In the genomic region with DNA sequence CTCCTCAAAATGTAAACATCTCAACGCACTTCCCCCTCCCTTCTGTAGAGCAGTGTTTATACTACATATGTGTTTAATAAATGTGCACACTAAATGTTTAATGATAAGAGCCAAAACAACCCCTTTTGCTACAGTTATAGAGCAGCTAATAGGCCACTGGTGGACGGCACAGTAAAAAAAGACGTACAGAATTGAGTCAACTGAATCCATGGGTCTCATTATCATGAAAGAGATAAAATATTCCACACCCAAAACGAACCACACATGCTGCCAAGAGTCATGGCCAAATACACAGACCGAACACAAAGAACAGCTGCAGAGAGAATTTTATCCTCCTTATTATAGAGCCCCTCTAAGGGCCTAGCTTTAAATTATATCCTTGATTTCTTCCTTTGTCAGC, we compare ENCODE assay signal across 25 mouse cellular contexts.
DNase-seq lines count a peak whose midpoint lies in the region; ATAC-seq and TF ChIP-seq lines count a peak whose summit lies in the region.
"Had no signal": no experiment of that assay in that cellular context is flagged by ENCODE, and none has a peak within 500 bp of the region (broad histone marks: within the 10 kb centered on the region; RNA-seq: fewer than 3 reads in every experiment).

No protein-coding gene starts in this region.

- H3K4me2 ChIP-seq in forebrain, embryonic 13.5 days, result no peak overlapping the region
- H3K4me2 ChIP-seq in forebrain, embryonic 15.5 days (replicated peaks), result no peak overlapping the region
- H3K4me2 ChIP-seq in liver, postnatal 0 days (ENCODE audit: low read depth, low read length), result no peak overlapping the region
- H3K4me2 ChIP-seq in liver, embryonic 12.5 days, result no peak overlapping the region
- no peak overlapping the region for H3K4me2 ChIP-seq in limb, embryonic 14.5 days (replicated peaks; ENCODE audit: low read depth, low read length, severe bottlenecking)
- H3K4me2 ChIP-seq: forebrain, embryonic 12.5 days; heart, embryonic 12.5 days; liver, embryonic 11.5 days; midbrain, embryonic 15.5 days; stomach, embryonic 15.5 days had no signal

- no peak overlapping the region for H3K4me3 ChIP-seq in forebrain, embryonic 13.5 days
- H3K4me3 ChIP-seq in forebrain, embryonic 15.5 days, result no peak overlapping the region
- H3K4me3 ChIP-seq in liver, postnatal 0 days (ENCODE audit: low read depth, low read length), result no peak overlapping the region
- H3K4me3 ChIP-seq in liver, embryonic 12.5 days, result no peak overlapping the region
- no peak overlapping the region for H3K4me3 ChIP-seq in MEL (ENCODE audit: control insufficient read depth in 1 of 2, insufficient read depth in 1 of 2, low read depth in 2 of 2, low read length in 2 of 2)
- H3K4me3 ChIP-seq in limb, embryonic 14.5 days (replicated peaks; ENCODE audit: low read length), result no peak overlapping the region
- H3K4me3 ChIP-seq: forebrain, embryonic 12.5 days; heart, embryonic 12.5 days; hindbrain, embryonic 10.5 days; left cerebral cortex, adult 2 months; midbrain, embryonic 15.5 days; stomach, embryonic 15.5 days had no signal

- H3K9ac ChIP-seq in forebrain, embryonic 13.5 days, result no peak overlapping the region
- H3K9ac ChIP-seq in forebrain, embryonic 15.5 days (replicated peaks), result no peak overlapping the region
- no peak overlapping the region for H3K9ac ChIP-seq in liver, postnatal 0 days (replicated peaks)
- H3K9ac ChIP-seq in liver, embryonic 12.5 days, result no peak overlapping the region
- H3K9ac ChIP-seq in MEL (ENCODE audit: control insufficient read depth, low read depth, low read length, poor library complexity, severe bottlenecking), result no peak overlapping the region; the same call in 1 of the 2 replicates
- no peak overlapping the region for H3K9ac ChIP-seq in limb, embryonic 14.5 days (ENCODE audit: low read depth, low read length, severe bottlenecking)
- H3K9ac ChIP-seq: forebrain, embryonic 12.5 days; heart, embryonic 12.5 days; midbrain, embryonic 15.5 days; stomach, embryonic 15.5 days had no signal

- no peak for DNase-seq in liver, postnatal 0 days
- DNase-seq in MEL (ENCODE audit: low read depth, low spot score), result peak; percentile 73
- peak; percentile 47 for DNase-seq in limb, embryonic 14.5 days (ENCODE audit: low spot score)
- no peak for DNase-seq in left cerebral cortex, postnatal 14 days (ENCODE audit: low spot score in 2 of 2)
- no peak for DNase-seq in urinary bladder, adult 18-20 months (ENCODE audit: low spot score in 2 of 2)
- DNase-seq: adrenal gland, postnatal 14 days; cerebellum, adult 9-10 months; heart, postnatal 10 days; kidney, adult 11 months; left cerebral cortex, postnatal 4 days; right cerebral cortex, adult 18-20 months; thymus, adult 2 months; thymus, postnatal 4 days had no signal

- H3K27ac ChIP-seq in forebrain, embryonic 13.5 days, result no peak overlapping the region
- H3K27ac ChIP-seq in forebrain, embryonic 15.5 days (replicated peaks), result no peak overlapping the region
- H3K27ac ChIP-seq in liver, postnatal 0 days (ENCODE audit: low read depth), result no peak overlapping the region
- H3K27ac ChIP-seq in liver, embryonic 12.5 days, result no peak overlapping the region
- peak overlapping the region; percentile 92 for H3K27ac ChIP-seq in MEL (ENCODE audit: control insufficient read depth, low read depth, low read length)
- H3K27ac ChIP-seq in limb, embryonic 14.5 days (replicated peaks; ENCODE audit: low read depth, low read length), result no peak overlapping the region
- H3K27ac ChIP-seq: forebrain, embryonic 12.5 days; hindbrain, embryonic 10.5 days; left cerebral cortex, adult 2 months; midbrain, embryonic 15.5 days; stomach, embryonic 15.5 days had no signal

- H3K9me3 ChIP-seq in forebrain, embryonic 13.5 days (replicated peaks), result no peaks in the 10 kb centered on the region
- H3K9me3 ChIP-seq in forebrain, embryonic 15.5 days, result no peaks in the 10 kb centered on the region
- no peaks in the 10 kb centered on the region for H3K9me3 ChIP-seq in liver, postnatal 0 days (ENCODE audit: low read length)
- no peaks in the 10 kb centered on the region for H3K9me3 ChIP-seq in liver, embryonic 12.5 days (replicated peaks)
- H3K9me3 ChIP-seq in MEL (replicated peaks; ENCODE audit: insufficient read depth, low read length), result no peaks in the 10 kb centered on the region
- no peaks in the 10 kb centered on the region for H3K9me3 ChIP-seq in limb, embryonic 14.5 days (ENCODE audit: control insufficient read depth, low read length)
- H3K9me3 ChIP-seq: forebrain, embryonic 12.5 days; heart, embryonic 12.5 days; hindbrain, embryonic 10.5 days; midbrain, embryonic 15.5 days; stomach, embryonic 15.5 days had no signal

- no peaks in the 10 kb centered on the region for H3K27me3 ChIP-seq in forebrain, embryonic 13.5 days
- no peaks in the 10 kb centered on the region for H3K27me3 ChIP-seq in forebrain, embryonic 15.5 days
- no peaks in the 10 kb centered on the region for H3K27me3 ChIP-seq in liver, postnatal 0 days (ENCODE audit: insufficient read depth, low read length)
- H3K27me3 ChIP-seq in liver, embryonic 12.5 days (replicated peaks), result no peaks in the 10 kb centered on the region
- H3K27me3 ChIP-seq in MEL (ENCODE audit: control insufficient read depth in 1 of 2, insufficient read depth in 2 of 2, low read length in 2 of 2), result no peaks in the 10 kb centered on the region
- no peaks in the 10 kb centered on the region for H3K27me3 ChIP-seq in limb, embryonic 14.5 days (ENCODE audit: control insufficient read depth, insufficient read depth, low read length)
- H3K27me3 ChIP-seq: forebrain, embryonic 12.5 days; heart, embryonic 12.5 days; midbrain, embryonic 15.5 days; stomach, embryonic 15.5 days had no signal

- WGBS in forebrain, embryonic 13.5 days, result 68% methylated on average over 5 of the region's 5 CpGs
- WGBS in forebrain, embryonic 15.5 days, result 52% methylated on average over 5 of the region's 5 CpGs
- WGBS in liver, postnatal 0 days (ENCODE audit: insufficient replicate concordance), result 61% methylated on average over 5 of the region's 5 CpGs
- WGBS in liver, embryonic 12.5 days (ENCODE audit: insufficient replicate concordance), result 48% methylated on average over 5 of the region's 5 CpGs
- 17% methylated on average over 5 of the region's 5 CpGs for WGBS in limb, embryonic 14.5 days

- H3K4me1 ChIP-seq in forebrain, embryonic 13.5 days, result no peaks in the 10 kb centered on the region
- no peaks in the 10 kb centered on the region for H3K4me1 ChIP-seq in forebrain, embryonic 15.5 days
- no peaks in the 10 kb centered on the region for H3K4me1 ChIP-seq in liver, postnatal 0 days (ENCODE audit: insufficient read depth)
- H3K4me1 ChIP-seq in liver, embryonic 12.5 days, result no peaks in the 10 kb centered on the region
- H3K4me1 ChIP-seq in MEL (ENCODE audit: control insufficient read depth in 1 of 2, insufficient read depth in 2 of 2, low read length in 2 of 2), result peaks cover 24 to 30% of the 10 kb centered on the region in 2 experiments
- H3K4me1 ChIP-seq in limb, embryonic 14.5 days (ENCODE audit: control insufficient read depth, insufficient read depth, low read length), result 0 out of 2 replicates have a peak, but pooled peaks cover 2% of the 10 kb centered on the region
- H3K4me1 ChIP-seq: forebrain, embryonic 12.5 days; heart, embryonic 12.5 days; hindbrain, embryonic 10.5 days; midbrain, embryonic 15.5 days; stomach, embryonic 15.5 days had no signal

- no peak for TF ChIP-seq POLR2A in MEL (IDR thresholded peaks at IDR 0.05; ENCODE audit: control insufficient read depth in 1 of 2, insufficient read depth in 1 of 2, low read depth in 1 of 2, low read length in 2 of 2, poor library complexity in 1 of 2)
- no peak for TF ChIP-seq POLR2A in limb, embryonic 14.5 days (IDR thresholded peaks at IDR 0.05; ENCODE audit: borderline replicate concordance, extremely low read depth, insufficient read depth, insufficient read length)

- intact Hi-C loops in left cerebral cortex, postnatal 14 days (cut with DNase I), result no loop called here

- no peaks in the 10 kb centered on the region for H3K36me3 ChIP-seq in forebrain, embryonic 13.5 days (ENCODE audit: poor library complexity, severe bottlenecking)
- no peaks in the 10 kb centered on the region for H3K36me3 ChIP-seq in forebrain, embryonic 15.5 days
- H3K36me3 ChIP-seq in liver, postnatal 0 days (replicated peaks; ENCODE audit: insufficient read depth, low read length), result no peaks in the 10 kb centered on the region
- H3K36me3 ChIP-seq in liver, embryonic 12.5 days, result no peaks in the 10 kb centered on the region
- peaks cover 0 to 41% of the 10 kb centered on the region in 2 experiments; a peak in 2 of 4 replicates for H3K36me3 ChIP-seq in MEL (ENCODE audit: control insufficient read depth in 1 of 2, insufficient read depth in 2 of 2, low read length in 2 of 2)
- no peaks in the 10 kb centered on the region for H3K36me3 ChIP-seq in limb, embryonic 14.5 days (ENCODE audit: control insufficient read depth, insufficient read depth, low read length)
- H3K36me3 ChIP-seq: forebrain, embryonic 12.5 days; heart, embryonic 12.5 days; hindbrain, embryonic 10.5 days; midbrain, embryonic 15.5 days; stomach, embryonic 15.5 days had no signal

- TF ChIP-seq CTCF in liver, postnatal 0 days (IDR thresholded peaks at IDR 0.05; ENCODE audit: low read depth), result no peak
- no peak for TF ChIP-seq CTCF in MEL (IDR thresholded peaks at IDR 0.05 in 2 of 3, conservative IDR thresholded peaks at IDR 0.05 in 1 of 3; ENCODE audit: control insufficient read depth in 1 of 3, insufficient read depth in 1 of 3, low read depth in 2 of 3, low read length in 3 of 3, poor library complexity in 1 of 3, severe bottlenecking in 1 of 3)

- no peaks in the 10 kb centered on the region for H3K79me2 ChIP-seq in MEL (ENCODE audit: control insufficient read depth, insufficient read depth, low read length, poor library complexity)

- no peak; the same call in none of the 2 replicates for TF ChIP-seq RAD21 in MEL (IDR thresholded peaks at IDR 0.05; ENCODE audit: low read depth, low read length)

- TF ChIP-seq EP300 in liver, postnatal 0 days (IDR thresholded peaks at IDR 0.05; ENCODE audit: low read depth), result 0 out of 2 replicates have a peak, but pooled peaks have one; percentile 22
- peak; percentile 76 to 93 for TF ChIP-seq EP300 in MEL (IDR thresholded peaks at IDR 0.05; ENCODE audit: low read depth in 1 of 2, low read length in 2 of 2)

- peak; percentile 41; the same call in 1 of the 2 replicates for ATAC-seq in forebrain, embryonic 13.5 days
- ATAC-seq in forebrain, embryonic 15.5 days (replicated peaks), result no peak; the same call in 1 of the 2 replicates
- no peak for ATAC-seq in liver, postnatal 0 days
- no peak for ATAC-seq in liver, embryonic 12.5 days
- ATAC-seq in limb, embryonic 14.5 days (ENCODE audit: low FRiP score, low read depth), result peak; percentile 73
- ATAC-seq: hindbrain, embryonic 16.5 days; lung, postnatal 0 days; midbrain, embryonic 15.5 days had no signal

TF ChIP-seq in MEL, 35 proteins besides CTCF, POLR2A, EP300 and RAD21 (continues in another document):
- TF ChIP-seq ZMIZ1 (IDR thresholded peaks at IDR 0.05; ENCODE audit: low read depth, low read length) (0 out of 2 replicates have a peak, but pooled peaks have one; percentile 24), MXI1 (IDR thresholded peaks at IDR 0.05; ENCODE audit: low read depth, low read length) (peak; percentile 50; the same call in 1 of the 2 replicates), MAX (IDR thresholded peaks at IDR 0.05; ENCODE audit: low read length) (0 out of 2 replicates have a peak, but pooled peaks have one; percentile 44), MYB (IDR thresholded peaks at IDR 0.05; ENCODE audit: low read depth, low read length) (peak; percentile 87), CHD1 (IDR thresholded peaks at IDR 0.05; ENCODE audit: low read depth, low read length) (no peak)

Comparison
In these comparisons a context has a peak if more than half of its experiments do, and no peak if none do; other contexts are left out.
1. ATAC-seq: peak in forebrain, embryonic 13.5 days (single experiment) and limb, embryonic 14.5 days (single experiment); none in forebrain, embryonic 15.5 days (single experiment), liver, postnatal 0 days (single experiment) and liver, embryonic 12.5 days (single experiment).
2. DNase-seq: peak in MEL (single experiment) and limb, embryonic 14.5 days (single experiment); none in liver, postnatal 0 days (single experiment), left cerebral cortex, postnatal 14 days (0 of 2) and urinary bladder, adult 18-20 months (0 of 2).